Mouse (Mus musculus) gastrocnemius, postnatal 14 days (tissue): ENCODE data around the gene Parp1. TPM values are rescaled to one million over a fixed set of nuclear protein-coding genes. Genes with fewer than 3 reads are reported as not detected.
"Not testable (repeated sequence)": the region's sequence is repeated elsewhere in the genome, so short reads cannot be mapped to it uniquely, and the experiment has no call there.

Experiments
- DNase-seq: peaks from one replicate; pipeline ENCODE4 v3.0.0; 2021; ENCODE audit warnings: mixed read lengths
- intact Hi-C: fragments of 180-260 bp; cut with DNase I; formaldehyde crosslinking; loops from one replicate; pipeline ENCODE4 v1.15.1; 2025; ENCODE audit warnings: low total_unique reads
- total RNA-seq, 2 experiments: library from RNA; stranded (reverse); gene quantifications; 2 replicates each; pipeline ENCODE4 v1.2.3; 2021

Gene Parp1
- total RNA-seq, 2 experiments from 2014 or later: 51.9 to 53.6 TPM

- DNase-seq: no peak
- intact Hi-C loops: loop anchor here (5.0 kb wide), 1 partner anchor 62 kb away; no protein-coding TSS in a partner anchor
These were observed 19.0 kb upstream of the Parp1 start for GRCm38 (mm10) chr1:180549539-180550308.

GRCm38 (mm10) chr1:180550770-180551169, 18.0 kb upstream of the Parp1 start:
- DNase-seq: peak; percentile 43
- intact Hi-C loops: loop anchor here (5.0 kb wide), 1 partner anchor 63 kb away; no protein-coding TSS in a partner anchor

GRCm38 (mm10) chr1:180556899-180557298, 11.8 kb upstream of the Parp1 start:
- intact Hi-C loops: no loop called here

GRCm38 (mm10) chr1:180559454-180559853, 9.3 kb upstream of the Parp1 start:
- no peak for DNase-seq
- intact Hi-C loops: no loop called here

More at GRCm38 (mm10) chr1:180556899-180557298, 11.8 kb upstream of the Parp1 start:
- no peak for DNase-seq

GRCm38 (mm10) chr1:180561187-180561586, 7.5 kb upstream of the Parp1 start:
- intact Hi-C loops: no loop called here
- no peak for DNase-seq

GRCm38 (mm10) chr1:180564885-180565284, 3.8 kb upstream of the Parp1 start:
- DNase-seq: no peak
- intact Hi-C loops: no loop called here

- intact Hi-C loops: no loop called here
- DNase-seq: no peak
These were observed 963 bp upstream of the Parp1 start for GRCm38 (mm10) chr1:180567761-180568160.

GRCm38 (mm10) chr1:180568248-180568647, 476 bp upstream of the Parp1 start:
- intact Hi-C loops: no loop called here
- DNase-seq: no peak

GRCm38 (mm10) chr1:180569453-180569852, 729 bp downstream of the Parp1 start:
- no peak for DNase-seq
- intact Hi-C loops: no loop called here

- intact Hi-C loops: no loop called here
- no peak for DNase-seq
These were observed 1.5 kb downstream of the Parp1 start for GRCm38 (mm10) chr1:180570181-180570580.

- DNase-seq: no peak
These were observed 2.4 kb downstream of the Parp1 start for GRCm38 (mm10) chr1:180571018-180571589.

GRCm38 (mm10) chr1:180571721-180572120, 3.0 kb downstream of the Parp1 start:
- intact Hi-C loops, DNase-seq: not testable (repeated sequence)

More at GRCm38 (mm10) chr1:180571018-180571589, 2.4 kb downstream of the Parp1 start:
- intact Hi-C loops: no loop called here

- intact Hi-C loops: no loop called here
- DNase-seq: no peak
These were observed 3.4 kb downstream of the Parp1 start for GRCm38 (mm10) chr1:180572154-180572553.

- no peak for DNase-seq
- intact Hi-C loops: no loop called here
These were observed 7.8 kb downstream of the Parp1 start for GRCm38 (mm10) chr1:180576524-180576923.

- intact Hi-C loops: no loop called here
- no peak for DNase-seq
These were observed 9.1 kb downstream of the Parp1 start for GRCm38 (mm10) chr1:180577837-180578236.

GRCm38 (mm10) chr1:180587792-180588442, 19.2 kb downstream of the Parp1 start:
- no peak for DNase-seq
- intact Hi-C loops: no loop called here

- no peak for DNase-seq
- intact Hi-C loops: no loop called here
These were observed 31.9 kb downstream of the Parp1 start for GRCm38 (mm10) chr1:180600578-180600977.

GRCm38 (mm10) chr1:180601806-180602205, 33.1 kb downstream of the Parp1 start:
- no peak for DNase-seq
- intact Hi-C loops: no loop called here

- intact Hi-C loops: no loop called here
- DNase-seq: peak; percentile 79
These were observed 35.9 kb downstream of the Parp1 start for GRCm38 (mm10) chr1:180604579-180604978.

GRCm38 (mm10) chr1:180606106-180606505, 37.4 kb downstream of the Parp1 start:
- intact Hi-C loops: no loop called here
- DNase-seq: no peak
